Mouse (Mus musculus): Measurements from ENCODE around the gene Dvl3. TPM values are rescaled to one million over a fixed set of nuclear protein-coding genes. Genes with fewer than 3 reads are reported as not detected.

The Dvl3 gene
- total and polyA plus RNA-seq, 3 experiments: 28.7 to 49.7 (median 46.0) TPM

- Histone ChIP-seq H3K4me1 (ENCODE audit: control insufficient read depth, insufficient read depth, low read length) (no peaks in the 10 kb centered on the region; the same call in 1 of the 2 replicates), H3K4me3 (peak overlapping the region; percentile 89), H3K9ac (ENCODE audit: low read depth, low read length) (peak overlapping the region; percentile 90), H3K27me3 (ENCODE audit: control insufficient read depth, insufficient read depth, low read length) (no peaks in the 10 kb centered on the region), H3K79me2 (replicated peaks; ENCODE audit: control insufficient read depth, insufficient read depth, low read length) (peaks cover 2% of the 10 kb centered on the region; the same call in 1 of the 2 replicates), H3K36me3 (ENCODE audit: control insufficient read depth, insufficient read depth, low read length) (no peaks in the 10 kb centered on the region), H3K27ac (peak overlapping the region; percentile 91)
- no peak for DNase-seq
- TF ChIP-seq EP300 (IDR thresholded peaks at IDR 0.05; ENCODE audit: insufficient read depth, low read depth, low read length): no peak
- no peak for TF ChIP-seq POLR2A (IDR thresholded peaks at IDR 0.05; ENCODE audit: insufficient read depth, low read depth, low read length)
- no peak for TF ChIP-seq CTCF (IDR thresholded peaks at IDR 0.05)
- WGBS: under 1% methylated on average over 26 of the region's 26 CpGs
- intact Hi-C loops (cut with DNase I): loop anchor here (1.0 to 5.0 kb wide), 3 partner anchors 17 to 135 kb away; partner anchors contain the start of genes Alg3, Eef1akmt4, Gm49333 and Psmd2
These were observed 434 bp downstream of the Dvl3 start for GRCm38 (mm10) chr16:20517216-20517615.

GRCm38 (mm10) chr16:20517701-20518374, 1.1 kb downstream of the Dvl3 start:
- 0% methylated on average over 6 of the region's 6 CpGs for WGBS
- intact Hi-C loops (cut with DNase I): loop anchor here (1.0 to 5.0 kb wide), 3 partner anchors 16 to 134 kb away; partner anchors contain the start of genes Alg3, Eef1akmt4, Gm49333 and Psmd2
- peak overlapping the region; percentile 91 for H3K27ac ChIP-seq
- H3K9ac ChIP-seq (ENCODE audit: low read depth, low read length): peak overlapping the region; percentile 90
- H3K4me1 ChIP-seq (ENCODE audit: control insufficient read depth, insufficient read depth, low read length): no peaks in the 10 kb centered on the region; the same call in 1 of the 2 replicates
- no peaks in the 10 kb centered on the region for H3K36me3 ChIP-seq (ENCODE audit: control insufficient read depth, insufficient read depth, low read length)
- TF ChIP-seq EP300 (IDR thresholded peaks at IDR 0.05; ENCODE audit: insufficient read depth, low read depth, low read length): 0 out of 2 replicates have a peak, but pooled peaks have one; percentile 4
- no peak for TF ChIP-seq CTCF (IDR thresholded peaks at IDR 0.05)
- TF ChIP-seq POLR2A (IDR thresholded peaks at IDR 0.05; ENCODE audit: insufficient read depth, low read depth, low read length): no peak
- DNase-seq: peak in 1 of 2 experiments; percentile 48
- H3K79me2 ChIP-seq (replicated peaks; ENCODE audit: control insufficient read depth, insufficient read depth, low read length): peaks cover 2% of the 10 kb centered on the region; the same call in 1 of the 2 replicates
- H3K4me3 ChIP-seq: peak overlapping the region; percentile 89
- no peaks in the 10 kb centered on the region for H3K27me3 ChIP-seq (ENCODE audit: control insufficient read depth, insufficient read depth, low read length)

GRCm38 (mm10) chr16:20523886-20524285, 7.1 kb downstream of the Dvl3 start:
- TF ChIP-seq POLR2A (IDR thresholded peaks at IDR 0.05; ENCODE audit: insufficient read depth, low read depth, low read length) (no peak), EP300 (IDR thresholded peaks at IDR 0.05; ENCODE audit: insufficient read depth, low read depth, low read length) (no peak), CTCF (IDR thresholded peaks at IDR 0.05) (no peak)
- WGBS: 84% methylated on average over 10 of the region's 10 CpGs

GRCm38 (mm10) chr16:20528779-20529178, 12.0 kb downstream of the Dvl3 start:
- intact Hi-C loops (cut with DNase I): no loop called here
- no peak overlapping the region for H3K27ac ChIP-seq
- no peaks in the 10 kb centered on the region for H3K27me3 ChIP-seq (ENCODE audit: control insufficient read depth, insufficient read depth, low read length)
- DNase-seq: no peak
- no peaks in the 10 kb centered on the region for H3K4me1 ChIP-seq (ENCODE audit: control insufficient read depth, insufficient read depth, low read length)
- H3K4me3 ChIP-seq: no peak overlapping the region
- no peak overlapping the region for H3K9ac ChIP-seq (ENCODE audit: low read depth, low read length)
- TF ChIP-seq EP300 (IDR thresholded peaks at IDR 0.05; ENCODE audit: insufficient read depth, low read depth, low read length) (no peak), POLR2A (IDR thresholded peaks at IDR 0.05; ENCODE audit: insufficient read depth, low read depth, low read length) (no peak)
- H3K36me3 ChIP-seq (ENCODE audit: control insufficient read depth, insufficient read depth, low read length): no peaks in the 10 kb centered on the region
- no peaks in the 10 kb centered on the region for H3K79me2 ChIP-seq (replicated peaks; ENCODE audit: control insufficient read depth, insufficient read depth, low read length)
- WGBS: 87% methylated on average over 5 of the region's 5 CpGs

More at GRCm38 (mm10) chr16:20523886-20524285, 7.1 kb downstream of the Dvl3 start:
- H3K4me1 ChIP-seq (ENCODE audit: control insufficient read depth, insufficient read depth, low read length): no peaks in the 10 kb centered on the region
- no peak overlapping the region for H3K9ac ChIP-seq (ENCODE audit: low read depth, low read length)
- H3K27ac ChIP-seq: no peak overlapping the region
- no peaks in the 10 kb centered on the region for H3K27me3 ChIP-seq (ENCODE audit: control insufficient read depth, insufficient read depth, low read length)
- DNase-seq: no peak
- no peaks in the 10 kb centered on the region for H3K36me3 ChIP-seq (ENCODE audit: control insufficient read depth, insufficient read depth, low read length)
- H3K79me2 ChIP-seq (replicated peaks; ENCODE audit: control insufficient read depth, insufficient read depth, low read length): no peaks in the 10 kb centered on the region
- intact Hi-C loops (cut with DNase I): no loop called here
- H3K4me3 ChIP-seq: no peak overlapping the region

- no peak overlapping the region for H3K9ac ChIP-seq (ENCODE audit: low read depth, low read length)
- H3K36me3 ChIP-seq (ENCODE audit: control insufficient read depth, insufficient read depth, low read length): no peaks in the 10 kb centered on the region
- no peak for DNase-seq
- H3K79me2 ChIP-seq (replicated peaks; ENCODE audit: control insufficient read depth, insufficient read depth, low read length): no peaks in the 10 kb centered on the region
- H3K27ac ChIP-seq: no peak overlapping the region
- intact Hi-C loops (cut with DNase I): no loop called here
- H3K27me3 ChIP-seq (ENCODE audit: control insufficient read depth, insufficient read depth, low read length): no peaks in the 10 kb centered on the region
- no peaks in the 10 kb centered on the region for H3K4me1 ChIP-seq (ENCODE audit: control insufficient read depth, insufficient read depth, low read length)
- 72% methylated on average over 1 of the region's 1 CpGs for WGBS
- no peak overlapping the region for H3K4me3 ChIP-seq
- TF ChIP-seq EP300 (IDR thresholded peaks at IDR 0.05; ENCODE audit: insufficient read depth, low read depth, low read length) (no peak), CTCF (IDR thresholded peaks at IDR 0.05) (no peak), POLR2A (IDR thresholded peaks at IDR 0.05; ENCODE audit: insufficient read depth, low read depth, low read length) (no peak)
These were observed 12.6 kb downstream of the Dvl3 start for GRCm38 (mm10) chr16:20529375-20529774.

GRCm38 (mm10) chr16:20530941-20531340, 14.2 kb downstream of the Dvl3 start:
- no peak overlapping the region for H3K27ac ChIP-seq
- H3K36me3 ChIP-seq (ENCODE audit: control insufficient read depth, insufficient read depth, low read length): no peaks in the 10 kb centered on the region
- no peaks in the 10 kb centered on the region; the same call in 1 of the 2 replicates for H3K4me1 ChIP-seq (ENCODE audit: control insufficient read depth, insufficient read depth, low read length)
- DNase-seq: no peak
- H3K27me3 ChIP-seq (ENCODE audit: control insufficient read depth, insufficient read depth, low read length): no peaks in the 10 kb centered on the region
- intact Hi-C loops (cut with DNase I): no loop called here
- H3K9ac ChIP-seq (ENCODE audit: low read depth, low read length): no peak overlapping the region
- 95% methylated on average over 20 of the region's 20 CpGs for WGBS
- TF ChIP-seq POLR2A (IDR thresholded peaks at IDR 0.05; ENCODE audit: insufficient read depth, low read depth, low read length): no peak
- no peak for TF ChIP-seq EP300 (IDR thresholded peaks at IDR 0.05; ENCODE audit: insufficient read depth, low read depth, low read length)
- no peaks in the 10 kb centered on the region for H3K79me2 ChIP-seq (replicated peaks; ENCODE audit: control insufficient read depth, insufficient read depth, low read length)
- no peak overlapping the region for H3K4me3 ChIP-seq

Measured in heart, adult 2 months (tissue).